Mouse (Mus musculus) intestine, postnatal 0 days (tissue): ENCODE data around the gene Gm16253. TPM values are rescaled to one million over a fixed set of nuclear protein-coding genes. Genes with fewer than 3 reads are reported as not detected.

Source experiments
- ATAC-seq: fragments of 200-750 bp; cut with Nextera tagmentation; 2 replicates; pipeline ENCODE4 v1.8.0; 2017; ENCODE audit warnings: mild to moderate bottlenecking, moderate TSS enrichment, moderate library complexity
- H3K27ac ChIP-seq: fragments of 300-500 bp; sonication (generic); 2 replicates; pipeline ENCODE4 v1.5.1; 2014; ENCODE audit warnings: mild to moderate bottlenecking, low read depth, low read length, moderate library complexity
- H3K27me3 ChIP-seq: fragments of 300-500 bp; sonication (generic); replicated peaks from 2 replicates; pipeline ENCODE4 v1.6.1; 2014; ENCODE audit warnings: low read length, mixed read lengths; ENCODE audit not compliant: control insufficient read depth, insufficient read depth
- H3K36me3 ChIP-seq: fragments of 300-500 bp; sonication (generic); 2 replicates; pipeline ENCODE4 v1.6.1; 2014; ENCODE audit warnings: mild to moderate bottlenecking, moderate library complexity; ENCODE audit not compliant: control insufficient read depth, insufficient read depth
- H3K4me1 ChIP-seq: fragments of 300-500 bp; sonication (generic); replicated peaks from 2 replicates; pipeline ENCODE4 v1.6.1; 2014; ENCODE audit warnings: antibody characterized with exemption, low read length, mixed read lengths; ENCODE audit not compliant: control insufficient read depth, insufficient read depth
- H3K4me2 ChIP-seq: fragments of 300-500 bp; sonication (generic); replicated peaks from 2 replicates; pipeline ENCODE4 v1.6.1; 2014; ENCODE audit warnings: low read depth, mild to moderate bottlenecking, moderate library complexity
- H3K4me3 ChIP-seq: fragments of 300-500 bp; sonication (generic); 2 replicates; pipeline ENCODE4 v1.5.1; 2014; ENCODE audit warnings: low read depth, low read length
- H3K9ac ChIP-seq: fragments of 300-500 bp; sonication (generic); 2 replicates; pipeline ENCODE4 v1.6.1; 2014; ENCODE audit warnings: mild to moderate bottlenecking, low read depth, low read length
- H3K9me3 ChIP-seq: fragments of 300-500 bp; sonication (generic); 2 replicates; pipeline ENCODE4 v1.6.1; 2016; ENCODE audit warnings: mixed run types; ENCODE audit not compliant: control insufficient read depth
- CTCF ChIP-seq: sonication (generic); IDR thresholded peaks from 2 replicates; pipeline ENCODE4 v1.5.1; 2016; ENCODE audit warnings: low read depth, mild to moderate bottlenecking, control low read depth, antibody characterized with exemption, moderate library complexity
- WGBS: fragments of 180-500 bp; shearing (Covaris S2); extraction: QIAGEN DNeasy Blood & Tissue Kit; methylation state at CpG from one replicate; pipeline ENCODE4 v1.1.7; 2014; 5-methylcytosine and 5-hydroxymethylcytosine counted together
- polyA plus RNA-seq: library from polyadenylated mRNA; unstranded; fragments of >200 nt; fragmentation: Nextera tagmentation; extraction: Ambion mirVana; gene quantifications from 2 replicates; pipeline ENCODE4 v1.2.1, GENCODE M21; 2015

Gene Gm16253
- polyA plus RNA-seq, 1 experiment from 2014 or later: 0.31 TPM

DNA sequence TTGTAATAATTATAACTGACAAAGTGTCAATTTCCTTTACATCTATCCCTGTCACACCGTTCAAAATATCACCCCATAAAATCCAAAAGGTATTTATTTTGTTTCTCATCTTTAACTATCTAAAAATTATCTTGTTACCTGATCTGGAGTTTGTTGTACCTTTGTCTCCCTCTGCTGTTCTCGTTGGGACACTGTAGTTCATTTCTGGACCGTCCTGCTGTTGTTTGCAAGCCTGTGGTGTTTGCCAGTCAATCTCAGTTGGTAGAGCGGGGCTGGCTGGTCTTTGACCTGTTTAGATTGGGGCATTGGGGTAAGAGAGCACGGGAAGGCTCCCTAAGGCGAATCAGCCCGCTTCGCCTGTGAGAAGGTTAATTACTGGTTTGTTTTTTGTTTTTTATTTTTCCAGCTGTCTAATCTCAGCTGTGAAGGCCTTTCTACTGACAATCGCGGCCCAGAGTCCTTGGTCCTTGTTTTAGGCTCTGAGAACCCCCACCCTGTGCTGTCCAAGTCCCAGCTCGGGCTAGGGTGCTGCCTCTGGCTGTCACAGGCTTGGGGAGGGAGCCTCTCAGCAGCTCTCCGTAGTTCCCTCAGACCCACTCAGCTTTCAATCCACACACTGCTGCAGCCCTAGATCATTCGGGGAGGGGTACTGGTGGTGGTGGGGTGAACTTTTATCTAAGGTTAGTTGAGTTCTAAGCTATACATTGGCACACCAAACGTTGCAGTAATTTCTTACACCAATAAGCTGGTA, 35.3 kb upstream of the Gm16253 start:
- 25% methylated on average over 14 of the region's 14 CpGs for WGBS
- no peaks in the 10 kb centered on the region for H3K27me3 ChIP-seq
- no peaks in the 10 kb centered on the region for H3K9me3 ChIP-seq
- ATAC-seq: no peak
- H3K4me1 ChIP-seq: no peaks in the 10 kb centered on the region
- H3K4me3 ChIP-seq: no peak overlapping the region
- TF ChIP-seq CTCF: peak; percentile 63
- no peak overlapping the region for H3K27ac ChIP-seq
- H3K9ac ChIP-seq: no peak overlapping the region
- no peaks in the 10 kb centered on the region for H3K36me3 ChIP-seq
- H3K4me2 ChIP-seq: no peak overlapping the region

DNA sequence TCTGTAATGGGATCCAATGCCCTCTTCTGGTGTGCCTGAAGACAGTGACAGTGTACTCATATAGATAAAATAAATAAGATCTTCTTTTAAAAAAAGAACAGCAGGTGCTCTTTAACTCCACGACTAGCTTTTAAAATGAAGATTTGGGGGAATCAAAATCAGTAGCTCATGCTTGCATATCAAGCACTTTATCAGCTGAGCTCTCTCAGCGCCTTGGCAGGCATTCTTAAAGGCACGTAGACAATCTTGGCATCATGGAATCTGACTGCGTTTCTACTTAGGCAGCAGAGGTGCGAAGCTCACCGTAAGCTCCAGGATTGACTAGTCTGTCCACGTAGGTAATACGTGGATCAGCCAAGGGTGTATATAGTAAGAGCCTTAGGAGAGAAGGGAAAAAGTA, 34.2 kb upstream of the Gm16253 start:
- TF ChIP-seq CTCF: no peak
- no peaks in the 10 kb centered on the region for H3K4me1 ChIP-seq
- no peaks in the 10 kb centered on the region for H3K9me3 ChIP-seq
- H3K4me2 ChIP-seq: no peak overlapping the region
- no peak overlapping the region for H3K27ac ChIP-seq
- ATAC-seq: no peak
- WGBS: 80% methylated on average over 8 of the region's 8 CpGs
- no peak overlapping the region for H3K4me3 ChIP-seq
- no peak overlapping the region for H3K9ac ChIP-seq
- H3K27me3 ChIP-seq: no peaks in the 10 kb centered on the region
- H3K36me3 ChIP-seq: no peaks in the 10 kb centered on the region

DNA sequence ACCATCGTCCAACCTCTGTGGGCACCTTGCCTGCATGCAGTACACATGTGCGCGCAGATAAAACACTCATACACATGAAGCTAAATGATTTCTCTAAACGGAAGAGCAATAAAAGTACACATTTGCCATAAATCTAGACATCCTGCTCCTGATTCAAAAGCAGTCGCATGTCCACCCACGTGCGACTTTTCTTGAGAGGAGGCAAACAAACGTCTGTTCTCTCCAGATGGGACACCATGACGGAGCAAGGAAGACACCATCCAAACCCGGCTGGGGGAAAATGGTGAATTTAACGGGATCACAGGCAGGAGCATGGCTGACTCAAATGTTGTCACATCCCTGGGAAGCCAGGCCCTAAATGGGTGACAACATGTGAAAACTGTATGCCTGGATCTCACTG, 33.4 kb upstream of the Gm16253 start:
- ATAC-seq: no peak
- Histone ChIP-seq H3K27me3 (no peaks in the 10 kb centered on the region), H3K36me3 (no peaks in the 10 kb centered on the region), H3K27ac (no peak overlapping the region), H3K9me3 (no peaks in the 10 kb centered on the region), H3K4me2 (no peak overlapping the region), H3K4me3 (no peak overlapping the region), H3K9ac (no peak overlapping the region), H3K4me1 (no peaks in the 10 kb centered on the region)
- WGBS: 80% methylated on average over 11 of the region's 11 CpGs
- no peak for TF ChIP-seq CTCF

DNA sequence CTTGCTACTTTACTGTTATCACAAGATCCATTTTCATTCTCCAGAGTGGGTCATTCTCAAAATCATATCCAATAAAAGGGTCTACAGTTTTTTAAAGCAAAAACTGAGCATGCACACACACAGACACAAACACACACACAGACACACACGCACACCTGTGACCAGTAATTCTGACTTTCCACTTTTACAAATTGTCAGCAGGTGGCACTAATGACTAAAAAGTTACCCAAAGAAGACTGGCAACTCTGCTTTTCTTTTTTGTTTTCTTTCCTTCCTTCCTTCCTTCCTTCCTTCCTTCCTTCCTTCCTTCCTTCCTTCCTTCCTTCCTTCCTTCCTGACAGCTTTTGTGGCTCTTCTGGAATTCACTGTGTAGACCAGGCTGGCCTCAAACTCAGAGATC, 31.2 kb upstream of the Gm16253 start:
- no peak for ATAC-seq
- Histone ChIP-seq H3K4me2 (no peak overlapping the region), H3K27ac (no peak overlapping the region), H3K27me3 (no peaks in the 10 kb centered on the region), H3K4me3 (no peak overlapping the region), H3K36me3 (no peaks in the 10 kb centered on the region), H3K9me3 (no peaks in the 10 kb centered on the region), H3K4me1 (no peaks in the 10 kb centered on the region), H3K9ac (no peak overlapping the region)
- peak; percentile 59 for TF ChIP-seq CTCF
- 32% methylated on average over 1 of the region's 1 CpGs for WGBS

DNA sequence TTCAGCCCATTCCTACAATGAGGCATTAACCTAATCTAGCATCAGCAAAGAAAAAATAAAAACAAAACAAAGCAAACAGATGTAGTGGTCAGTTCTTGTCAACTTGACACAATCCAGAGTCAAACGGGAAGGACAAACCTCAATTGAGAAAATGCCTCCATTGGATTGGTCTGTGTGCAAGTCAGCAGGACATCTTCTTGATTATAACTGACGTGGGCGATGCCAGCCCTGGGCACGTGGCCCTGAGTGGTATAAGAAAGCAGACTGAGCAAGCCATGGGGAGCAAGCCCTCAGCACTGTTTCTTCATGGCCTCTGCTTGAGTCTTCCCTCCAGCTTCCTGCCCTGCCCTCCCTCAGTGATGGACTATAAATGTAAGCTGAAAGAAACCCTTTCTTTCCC, 29.9 kb upstream of the Gm16253 start:
- no peak overlapping the region for H3K27ac ChIP-seq
- ATAC-seq: no peak
- H3K4me2 ChIP-seq: no peak overlapping the region
- no peak overlapping the region for H3K9ac ChIP-seq
- 0 out of 2 replicates have a peak, but pooled peaks cover 3% of the 10 kb centered on the region for H3K4me1 ChIP-seq
- H3K4me3 ChIP-seq: no peak overlapping the region
- H3K36me3 ChIP-seq: no peaks in the 10 kb centered on the region
- no peaks in the 10 kb centered on the region for H3K9me3 ChIP-seq
- TF ChIP-seq CTCF: no peak
- WGBS: 52% methylated on average over 4 of the region's 4 CpGs
- no peaks in the 10 kb centered on the region for H3K27me3 ChIP-seq

DNA sequence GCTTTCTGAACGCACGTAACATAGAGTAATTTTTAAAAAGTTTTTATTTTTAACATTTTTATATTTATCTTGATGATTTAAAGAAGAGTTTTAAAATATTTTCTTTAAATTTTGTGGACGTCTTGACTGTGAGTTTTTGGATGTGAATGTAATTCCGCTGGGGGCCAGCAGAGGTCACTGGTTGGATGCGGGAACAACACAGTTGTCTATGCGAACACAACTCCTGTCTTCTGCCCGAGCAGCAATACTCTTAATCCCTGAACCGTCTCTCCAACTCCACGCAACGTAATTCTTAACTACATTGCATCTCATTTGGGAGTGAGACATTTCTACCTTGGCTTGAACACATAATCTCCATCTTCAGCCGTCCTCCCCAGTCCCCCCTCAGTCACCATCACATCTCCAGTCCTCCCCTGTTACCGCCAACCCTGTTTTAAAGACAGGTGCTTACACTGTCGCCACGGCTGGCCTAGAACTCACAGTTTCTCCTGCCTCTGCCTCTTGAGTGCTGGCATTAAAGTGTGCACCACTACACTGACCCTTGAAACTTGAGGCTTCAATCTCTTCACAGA, 29.3 kb upstream of the Gm16253 start:
- 0 out of 2 replicates have a peak, but pooled peaks have one; percentile 42 for ATAC-seq
- Histone ChIP-seq H3K4me2 (no peak overlapping the region; the same call in 1 of the 2 replicates), H3K27ac (no peak overlapping the region), H3K9me3 (no peaks in the 10 kb centered on the region), H3K4me3 (no peak overlapping the region), H3K27me3 (no peaks in the 10 kb centered on the region), H3K9ac (no peak overlapping the region), H3K4me1 (0 out of 2 replicates have a peak, but pooled peaks cover 3% of the 10 kb centered on the region), H3K36me3 (no peaks in the 10 kb centered on the region)
- peak; percentile 90 for TF ChIP-seq CTCF
- 10% methylated on average over 14 of the region's 14 CpGs for whole genome bisulfite sequencing
